Mouse (Mus musculus) CH12.LX (cell line): ENCODE results near the gene Gm37240. TPM values are rescaled to one million over a fixed set of nuclear protein-coding genes. Genes with fewer than 3 reads are reported as not detected.
A peak's percentile ranks its signal among the peaks of the same experiment; 100 is the strongest.

Experiments used
- DNase-seq: peaks from one replicate; pipeline ENCODE4 v3.0.0-alpha.2; 2013; ENCODE audit errors: extremely low read depth
- H3K27ac ChIP-seq: 2 replicates; pipeline ENCODE4 v1.5.1; 2012; ENCODE audit warnings: low read depth, mild to moderate bottlenecking, control low read depth, moderate library complexity; ENCODE audit not compliant: insufficient read depth
- H3K27me3 ChIP-seq: replicated peaks from 2 replicates; pipeline ENCODE3; 2012; ENCODE audit warnings: inconsistent platforms
- H3K36me3 ChIP-seq, 2 experiments: replicated peaks in 1 of 2; 2 replicates each; pipeline versions ENCODE3 to v1.6.1; 2012; ENCODE audit warnings: inconsistent platforms in 1 of 2, low read length in 1 of 2, mild to moderate bottlenecking in 1 of 2, mixed read lengths in 1 of 2, moderate library complexity in 1 of 2; ENCODE audit not compliant: control insufficient read depth in 1 of 2, insufficient read depth in 1 of 2
- H3K4me1 ChIP-seq, 2 experiments: 2 replicates each; pipeline ENCODE4 v1.6.1; 2012; ENCODE audit warnings: inconsistent platforms in 1 of 2, moderate library complexity in 1 of 2; ENCODE audit not compliant: insufficient read depth in 2 of 2, control insufficient read depth in 1 of 2
- H3K4me2 ChIP-seq: 2 replicates; pipeline ENCODE4 v1.6.1; 2012; ENCODE audit warnings: low read depth, mild to moderate bottlenecking, control low read depth; ENCODE audit not compliant: poor library complexity, insufficient read depth, severe bottlenecking
- H3K4me3 ChIP-seq, 3 experiments: fragments of 150-350 bp in 1 of 3; sonication (generic) in 1 of 3; replicated peaks in 1 of 3; 2 replicates each; pipeline versions ENCODE3 to v1.5.1; 2011 to 2012; ENCODE audit warnings: low read depth in 2 of 3, low read length in 2 of 3, mild to moderate bottlenecking in 2 of 3, moderate library complexity in 2 of 3, control low read depth in 1 of 3, improper control_type of control experiment in 1 of 3, inconsistent platforms in 1 of 3, mixed read lengths in 1 of 3; ENCODE audit not compliant: poor library complexity in 1 of 3
- H3K79me2 ChIP-seq: replicated peaks from 2 replicates; pipeline ENCODE4 v1.6.1; 2012; ENCODE audit warnings: mild to moderate bottlenecking, moderate library complexity; ENCODE audit not compliant: control insufficient read depth, poor library complexity, insufficient read depth, severe bottlenecking; ENCODE audit errors: extremely low read depth
- H3K9ac ChIP-seq: 2 replicates; pipeline ENCODE4 v1.6.1; 2012; ENCODE audit warnings: low read depth, mild to moderate bottlenecking, control low read depth, moderate library complexity; ENCODE audit not compliant: insufficient read depth
- H3K9me3 ChIP-seq: replicated peaks from 2 replicates; pipeline ENCODE3; 2012; ENCODE audit warnings: low read length, inconsistent platforms, mixed read lengths
- E2F4 ChIP-seq: IDR thresholded peaks from 2 replicates; pipeline ENCODE4 v1.6.1; 2011; ENCODE audit warnings: low read depth, low read length, improper control_type of control experiment; ENCODE audit not compliant: insufficient replicate concordance
- EP300 ChIP-seq: IDR thresholded peaks from 2 replicates; pipeline ENCODE4 v1.6.1; 2011; ENCODE audit warnings: low read length, improper control_type of control experiment
- GABPA ChIP-seq: IDR thresholded peaks from 2 replicates; pipeline ENCODE4 v1.6.1; 2012; ENCODE audit warnings: low read depth, low read length, improper control_type of control experiment, inconsistent platforms; ENCODE audit not compliant: insufficient replicate concordance
- HCFC1 ChIP-seq: IDR thresholded peaks from 2 replicates; pipeline ENCODE4 v1.6.1; 2012; ENCODE audit warnings: low read depth, mild to moderate bottlenecking, inconsistent platforms, low read length, improper control_type of control experiment
- IRF4 ChIP-seq: IDR thresholded peaks from 2 replicates; pipeline ENCODE4 v1.6.1; 2014; ENCODE audit warnings: low read depth, mild to moderate bottlenecking, inconsistent platforms, low read length, improper control_type of control experiment
- JUN ChIP-seq: IDR thresholded peaks from 2 replicates; pipeline ENCODE4 v1.6.1; 2011; ENCODE audit warnings: low read depth, mild to moderate bottlenecking, low read length, improper control_type of control experiment, moderate library complexity; ENCODE audit not compliant: insufficient read depth
- JUND ChIP-seq: conservative IDR thresholded peaks from 2 replicates; pipeline ENCODE4 v1.6.1; 2011; ENCODE audit warnings: low read depth, low read length, improper control_type of control experiment
- KAT2A ChIP-seq: IDR thresholded peaks from 2 replicates; pipeline ENCODE4 v1.6.1; 2012; ENCODE audit warnings: low read length, improper control_type of control experiment, inconsistent platforms; ENCODE audit not compliant: insufficient replicate concordance
- MAFK ChIP-seq: IDR thresholded peaks from 2 replicates; pipeline ENCODE4 v1.6.1; 2011; ENCODE audit warnings: low read length, improper control_type of control experiment; ENCODE audit not compliant: insufficient replicate concordance
- MAX ChIP-seq: IDR thresholded peaks from 2 replicates; pipeline ENCODE4 v1.6.1; 2011; ENCODE audit warnings: low read length, improper control_type of control experiment
- MAZ ChIP-seq: IDR thresholded peaks from 2 replicates; pipeline ENCODE4 v1.6.1; 2012; ENCODE audit warnings: low read depth, mild to moderate bottlenecking, inconsistent platforms, low read length, improper control_type of control experiment, moderate library complexity
- MEF2A ChIP-seq: IDR thresholded peaks from 2 replicates; pipeline ENCODE4 v1.6.1; 2014; ENCODE audit warnings: low read depth, mild to moderate bottlenecking, inconsistent platforms, low read length, improper control_type of control experiment, borderline replicate concordance
- MYC ChIP-seq: IDR thresholded peaks from 2 replicates; pipeline ENCODE4 v1.6.1; 2011; ENCODE audit warnings: low read depth, mild to moderate bottlenecking, improper control_type of control experiment, low read length
- NELFE ChIP-seq: IDR thresholded peaks from 2 replicates; pipeline ENCODE4 v1.6.1; 2011; ENCODE audit warnings: low read depth, low read length, improper control_type of control experiment
- NRF1 ChIP-seq: IDR thresholded peaks from 2 replicates; pipeline ENCODE4 v1.6.1; 2014; ENCODE audit warnings: low read depth, mild to moderate bottlenecking, inconsistent platforms, low read length, improper control_type of control experiment, moderate library complexity
- PAX5 ChIP-seq: IDR thresholded peaks from 2 replicates; pipeline ENCODE4 v1.6.1; 2012; ENCODE audit warnings: low read length, inconsistent platforms, mixed read lengths
- POLR2A ChIP-seq: IDR thresholded peaks from 2 replicates; pipeline ENCODE4 v1.6.1; 2011; ENCODE audit warnings: low read depth, mild to moderate bottlenecking, improper control_type of control experiment, low read length
- RCOR1 ChIP-seq: conservative IDR thresholded peaks from 2 replicates; pipeline ENCODE4 v1.6.1; 2012; ENCODE audit warnings: low read depth, mild to moderate bottlenecking, inconsistent platforms, low read length, improper control_type of control experiment
- SIN3A ChIP-seq: IDR thresholded peaks from 2 replicates; pipeline ENCODE4 v1.6.1; 2012; ENCODE audit warnings: low read length, improper control_type of control experiment, inconsistent platforms
- TBP ChIP-seq: conservative IDR thresholded peaks from 2 replicates; pipeline ENCODE4 v1.6.1; 2011; ENCODE audit warnings: low read depth, low read length, improper control_type of control experiment
- USF1 ChIP-seq: IDR thresholded peaks from 2 replicates; pipeline ENCODE4 v1.6.1; 2014; ENCODE audit warnings: low read depth, mild to moderate bottlenecking, inconsistent platforms, low read length, improper control_type of control experiment
- ZNF384 ChIP-seq: IDR thresholded peaks from 2 replicates; pipeline ENCODE4 v1.6.1; 2012; ENCODE audit warnings: low read depth, low read length, improper control_type of control experiment, inconsistent platforms
- dilution Hi-C: fragments of 300-500 bp; cut with MboI; formaldehyde crosslinking; loops from 2 replicates; pipeline ENCODE4 v1.14.3; 2020; ENCODE audit warnings: low sequenced_read_pairs; ENCODE audit not compliant: extremely low pct_unique_long_range_greater_than_20kb, extremely low pct_ligation_motif_present
- in situ Hi-C: fragments of 300-500 bp; cut with MboI; formaldehyde crosslinking; loops from 3 replicates; pipeline ENCODE4 v1.14.3; 2019; ENCODE audit warnings: low sequenced_read_pairs, low pct_ligation_motif_present, low pct_unique_long_range_greater_than_20kb, mixed read lengths
- polyA plus RNA-seq: library from polyadenylated mRNA; unstranded; fragments of >175 nt; gene quantifications from 2 replicates; pipeline ENCODE4 v1.2.1, GENCODE M21; 2012; ENCODE audit warnings: low read depth; ENCODE audit not compliant: insufficient read length
- total RNA-seq, 2 experiments: library from RNA; depleted of rRNA; stranded (reverse); fragments of 300-350 nt in 1 of 2; fragments of >200 nt in 1 of 2; gene quantifications; 2 replicates each; pipeline ENCODE4 v1.2.3; 2012 to 2014

Gm37240 gene
- total and polyA plus RNA-seq, 3 experiments = 0.08 to 0.19 (median 0.14) TPM

DNA sequence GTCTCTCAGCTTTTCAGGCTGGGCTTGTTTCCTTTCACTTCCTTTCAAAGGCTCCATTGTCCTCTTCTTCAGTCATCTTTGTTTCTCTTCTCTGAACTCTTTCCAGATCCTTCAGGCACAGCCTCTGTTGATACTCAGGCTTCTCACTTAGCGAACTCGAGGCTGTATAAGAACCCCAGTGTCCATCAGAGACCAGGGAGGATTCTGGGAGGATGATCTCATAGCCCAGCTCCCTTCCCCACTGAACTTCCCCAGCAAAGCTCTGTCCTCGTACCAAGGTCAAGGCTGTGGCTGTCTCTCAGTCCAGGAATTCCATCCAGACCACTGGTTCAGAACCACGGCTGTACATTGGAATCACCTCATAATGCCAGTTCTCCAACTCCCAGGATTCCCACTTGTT lies 1239.7 kb downstream of the Gm37240 start:
- Histone ChIP-seq H3K4me2 (peak overlapping the region; percentile 80), H3K9ac (peak overlapping the region; percentile 47), H3K27ac (peak overlapping the region; percentile 11; the same call in 1 of the 2 replicates), H3K36me3 (no peaks in the 10 kb centered on the region), H3K4me3 (peak overlapping the region; percentile 14 to 33 (median 31)), H3K27me3 (no peaks in the 10 kb centered on the region), H3K9me3 (peaks cover 7% of the 10 kb centered on the region), H3K4me1 (peaks cover 6 to 24% of the 10 kb centered on the region in 2 experiments), H3K79me2 (no peaks in the 10 kb centered on the region)
- in situ Hi-C loops = no loop called here
- dilution Hi-C loops = no loop called here
- TF ChIP-seq NELFE (peak; percentile 42; the same call in 1 of the 2 replicates), MEF2A (no peak), SIN3A (no peak), RCOR1 (0 out of 2 replicates have a peak, but pooled peaks have one; percentile 16), JUND (peak; percentile 63), MAFK (no peak), E2F4 (no peak), MAZ (no peak), IRF4 (0 out of 2 replicates have a peak, but pooled peaks have one; percentile 38), HCFC1 (no peak), EP300 (0 out of 2 replicates have a peak, but pooled peaks have one; percentile 10), MYC (no peak), MAX (peak; percentile 48; the same call in 1 of the 2 replicates), GABPA (no peak), POLR2A (peak; percentile 59), PAX5 (no peak), NRF1 (no peak), KAT2A (no peak), USF1 (no peak), TBP (peak; percentile 66; the same call in 1 of the 2 replicates), JUN (peak; percentile 65)
- DNase-seq = no peak

DNA sequence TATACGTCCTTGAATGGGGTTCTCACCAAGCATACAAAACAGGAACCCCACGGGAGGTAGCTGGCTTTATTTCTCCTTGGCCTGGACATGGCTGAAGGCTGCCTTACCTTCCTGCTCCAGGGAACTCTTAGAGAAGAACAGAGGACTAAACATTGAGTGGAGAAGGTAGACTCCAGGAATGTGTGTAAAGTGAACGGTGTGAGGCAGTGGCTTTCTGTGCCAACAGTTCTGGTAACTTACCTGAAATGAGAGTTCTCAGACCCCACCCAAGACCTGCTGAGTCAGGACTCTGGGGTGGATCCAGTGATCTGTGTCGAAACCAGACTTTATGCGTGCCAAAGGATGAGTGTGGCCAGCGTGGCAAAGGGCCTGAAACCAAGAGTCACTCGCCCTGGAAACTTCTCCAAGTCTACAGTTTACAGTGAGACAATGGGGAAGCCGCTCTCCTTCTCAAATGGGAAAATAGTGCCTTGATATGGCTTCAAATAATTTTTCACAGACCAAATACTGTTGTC lies 1240.9 kb downstream of the Gm37240 start:
- dilution Hi-C loops = no loop called here
- DNase-seq = no peak
- no peak overlapping the region for H3K27ac ChIP-seq
- no peaks in the 10 kb centered on the region for H3K79me2 ChIP-seq
- H3K4me2 ChIP-seq = no peak overlapping the region
- H3K27me3 ChIP-seq = no peaks in the 10 kb centered on the region
- peaks cover 6 to 23% of the 10 kb centered on the region in 2 experiments for H3K4me1 ChIP-seq
- no peaks in the 10 kb centered on the region for H3K36me3 ChIP-seq
- TF ChIP-seq ZNF384 (no peak), MAFK (peak; percentile 61; the same call in 1 of the 2 replicates)
- TF ChIP-seq, all 38 proteins: peak for 1
- in situ Hi-C loops = no loop called here
- H3K4me3 ChIP-seq = no peak overlapping the region
- H3K9me3 ChIP-seq = peaks cover 7% of the 10 kb centered on the region
- H3K9ac ChIP-seq = no peak overlapping the region
